12 mouse cellular contexts compared by ENCODE assay signal in the genomic region with DNA sequence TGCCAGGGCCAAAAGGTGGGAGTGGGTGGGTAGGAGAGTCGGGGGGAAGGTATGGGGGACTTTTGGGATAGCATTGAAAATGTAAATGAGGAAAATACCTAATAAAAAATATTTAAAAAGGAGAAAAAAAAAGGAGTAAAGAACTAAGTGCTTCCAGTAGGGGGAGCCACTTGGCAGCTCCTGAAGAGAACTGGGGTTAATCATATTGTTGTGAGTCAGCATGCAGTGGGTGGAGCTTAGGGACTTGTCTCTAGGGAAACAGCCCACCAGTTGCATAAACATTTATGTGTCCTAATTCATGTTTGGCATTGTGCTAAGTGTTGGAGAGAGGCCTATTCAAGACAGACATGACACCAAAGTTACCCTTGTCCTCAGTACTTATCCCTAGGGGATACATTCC.
DNase-seq lines count a peak whose midpoint lies in the region; ATAC-seq and TF ChIP-seq lines count a peak whose summit lies in the region.
"Had no signal": no experiment of that assay in that cellular context is flagged by ENCODE, and none has a peak within 500 bp of the region (broad histone marks: within the 10 kb centered on the region; RNA-seq: fewer than 3 reads in every experiment).

No protein-coding gene starts in this region.

- H3K4me2 ChIP-seq in intestine, postnatal 0 days (replicated peaks; ENCODE audit: low read depth), result no peak overlapping the region
- no peak overlapping the region for H3K4me2 ChIP-seq in intestine, embryonic 16.5 days (ENCODE audit: low read depth, low read length)
- H3K4me2 ChIP-seq: limb, embryonic 13.5 days had no signal

- intact Hi-C loops in left cerebral cortex, postnatal 36 days (cut with DNase I), result no loop called here

- no peaks in the 10 kb centered on the region for H3K27me3 ChIP-seq in intestine, postnatal 0 days (replicated peaks; ENCODE audit: control insufficient read depth, insufficient read depth, low read length)
- no peaks in the 10 kb centered on the region for H3K27me3 ChIP-seq in intestine, embryonic 16.5 days (replicated peaks; ENCODE audit: control insufficient read depth, insufficient read depth, low read length)
- H3K27me3 ChIP-seq: limb, embryonic 13.5 days had no signal

- H3K27ac ChIP-seq in intestine, postnatal 0 days (ENCODE audit: low read depth, low read length), result no peak overlapping the region
- no peak overlapping the region for H3K27ac ChIP-seq in intestine, embryonic 16.5 days (ENCODE audit: low read length)
- H3K27ac ChIP-seq: forebrain, embryonic 10.5 days; limb, embryonic 13.5 days had no signal

- 58% methylated on average over 1 of the region's 1 CpGs for WGBS in intestine, postnatal 0 days
- 77% methylated on average over 1 of the region's 1 CpGs for WGBS in intestine, embryonic 16.5 days

- no peaks in the 10 kb centered on the region for H3K9me3 ChIP-seq in intestine, postnatal 0 days (ENCODE audit: control insufficient read depth)
- H3K9me3 ChIP-seq in intestine, embryonic 16.5 days (ENCODE audit: control insufficient read depth, low read length), result no peaks in the 10 kb centered on the region
- H3K9me3 ChIP-seq: forebrain, embryonic 10.5 days; G1E; limb, embryonic 13.5 days had no signal

- H3K9ac ChIP-seq in intestine, postnatal 0 days (ENCODE audit: low read depth, low read length), result no peak overlapping the region
- H3K9ac ChIP-seq in intestine, embryonic 16.5 days (ENCODE audit: low read depth, low read length), result no peak overlapping the region
- H3K9ac ChIP-seq: limb, embryonic 13.5 days had no signal

- H3K4me1 ChIP-seq in intestine, postnatal 0 days (replicated peaks; ENCODE audit: control insufficient read depth, insufficient read depth, low read length), result no peaks in the 10 kb centered on the region
- H3K4me1 ChIP-seq in intestine, embryonic 16.5 days (ENCODE audit: control insufficient read depth, insufficient read depth, low read length), result no peaks in the 10 kb centered on the region

- no peak overlapping the region for H3K4me3 ChIP-seq in intestine, postnatal 0 days (ENCODE audit: low read depth, low read length)
- H3K4me3 ChIP-seq in intestine, embryonic 16.5 days (ENCODE audit: low read length), result no peak overlapping the region
- H3K4me3 ChIP-seq: forebrain, embryonic 10.5 days; limb, embryonic 13.5 days had no signal

- TF ChIP-seq CTCF in intestine, postnatal 0 days (IDR thresholded peaks at IDR 0.05; ENCODE audit: low read depth), result peak; percentile 47

- ATAC-seq in intestine, postnatal 0 days, result no peak
- ATAC-seq in intestine, embryonic 16.5 days, result no peak
- no peak for ATAC-seq in megakaryocyte-erythroid progenitor cell, adult 5-6 weeks (replicated peaks; ENCODE audit: low FRiP score, low TSS enrichment, poor library complexity, severe bottlenecking)

- no peaks in the 10 kb centered on the region for H3K36me3 ChIP-seq in intestine, postnatal 0 days (ENCODE audit: control insufficient read depth, insufficient read depth)
- no peaks in the 10 kb centered on the region for H3K36me3 ChIP-seq in intestine, embryonic 16.5 days (ENCODE audit: control insufficient read depth, insufficient read depth, low read length)
- H3K36me3 ChIP-seq: forebrain, embryonic 10.5 days; G1E; limb, embryonic 13.5 days had no signal

- DNase-seq in urinary bladder, postnatal 25 days (ENCODE audit: low spot score), result peak; percentile 8
- DNase-seq in urinary bladder, adult 18-20 months (ENCODE audit: low spot score in 2 of 2), result no peak
- DNase-seq in adrenal gland, postnatal 36 days, result peak; percentile 32 to 64
- no peak for DNase-seq in thymus, postnatal 10 days (ENCODE audit: low spot score in 2 of 2)
- DNase-seq in left cerebral cortex, postnatal 36 days (ENCODE audit: low spot score in 2 of 2), result no peak
- DNase-seq: gastrocnemius, postnatal 25 days had no signal

Comparison
In these comparisons a context has a peak if more than half of its experiments do, and no peak if none do; other contexts are left out.
1. DNase-seq: peak in urinary bladder, postnatal 25 days (single experiment) and adrenal gland, postnatal 36 days (2 of 2); none in urinary bladder, adult 18-20 months (0 of 2), thymus, postnatal 10 days (0 of 2) and left cerebral cortex, postnatal 36 days (0 of 2).